Mouse (Mus musculus): ENCODE results near the gene Emc3. TPM values are rescaled to one million over a fixed set of nuclear protein-coding genes. Genes with fewer than 3 reads are reported as not detected.

Gene Emc3
- 10 to 100 TPM; 56.4 to 60.9 (median 57.3) TPM for total RNA-seq (2022)

DNA sequence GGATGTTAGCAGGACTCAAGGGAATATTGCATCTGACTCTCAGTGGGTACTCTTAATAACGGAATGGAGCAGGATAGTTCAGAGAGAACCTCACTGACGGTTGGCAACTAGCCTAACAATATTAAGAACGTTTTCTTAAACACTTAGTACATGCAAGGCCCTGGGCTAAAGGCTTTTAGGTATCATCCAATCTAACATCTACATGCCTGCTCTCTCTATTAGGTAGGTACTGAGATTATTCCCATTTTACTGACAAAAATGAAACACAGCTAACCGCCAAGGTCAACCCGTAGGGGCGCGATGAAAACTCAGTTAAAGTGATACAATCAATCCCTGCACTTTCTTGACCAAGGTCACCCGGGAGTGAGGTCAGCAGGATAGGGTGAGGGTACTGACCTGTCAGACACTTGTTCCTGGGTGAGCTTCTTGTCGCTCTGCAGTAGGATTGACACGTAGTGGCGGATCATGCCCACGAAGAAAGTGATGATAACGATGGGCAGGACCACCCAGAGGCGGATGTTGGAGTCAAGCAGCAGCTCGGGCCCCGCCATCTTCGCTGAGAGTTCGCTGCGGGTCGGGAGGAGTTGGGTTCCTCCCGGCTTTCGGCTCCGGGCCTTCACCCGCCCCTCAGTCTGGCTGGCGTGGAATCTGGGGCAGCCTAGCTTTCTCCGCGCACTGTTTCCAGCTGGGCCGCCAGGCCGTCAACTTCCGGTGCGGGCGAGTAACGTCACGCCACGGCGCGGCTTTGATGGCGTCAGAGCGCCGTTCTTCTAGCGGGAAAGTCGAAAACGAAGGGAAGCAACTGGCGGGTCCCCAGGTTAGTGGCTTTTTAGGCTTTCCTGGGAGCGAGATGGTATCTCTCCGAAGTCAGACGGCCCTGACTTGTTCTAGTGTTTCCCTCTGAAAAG, at the start of gene Emc3, which contains the start of gene Fancd2:
Emc3 (minus strand) TSS at position 721 of the 908 bp plus-strand sequence.
Fancd2 (plus strand) TSS at position 751 of the 908 bp plus-strand sequence.
- DNase-seq (ENCODE audit: low spot score), result peak; percentile 91

DNA sequence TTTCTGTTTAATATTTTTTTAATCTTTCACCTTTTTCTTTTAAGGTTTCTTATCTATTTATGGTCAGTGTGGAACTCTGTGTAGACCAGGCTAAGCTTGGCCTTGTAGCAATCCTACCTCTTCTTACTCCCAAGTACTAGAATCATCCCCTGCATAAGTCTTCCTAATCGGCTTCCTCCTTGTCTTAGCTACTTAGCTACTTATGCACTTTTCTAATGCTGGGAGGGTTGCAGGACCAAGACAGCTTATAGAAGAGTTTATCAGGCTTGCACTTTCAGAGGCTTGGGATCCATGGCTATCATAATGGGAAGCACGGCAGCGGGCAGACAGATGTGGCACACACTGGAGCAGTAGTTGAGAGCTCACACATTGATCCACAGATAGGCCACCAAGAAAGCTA, 47.9 kb upstream of the Emc3 start:
- DNase-seq (ENCODE audit: low spot score), result no peak

DNA sequence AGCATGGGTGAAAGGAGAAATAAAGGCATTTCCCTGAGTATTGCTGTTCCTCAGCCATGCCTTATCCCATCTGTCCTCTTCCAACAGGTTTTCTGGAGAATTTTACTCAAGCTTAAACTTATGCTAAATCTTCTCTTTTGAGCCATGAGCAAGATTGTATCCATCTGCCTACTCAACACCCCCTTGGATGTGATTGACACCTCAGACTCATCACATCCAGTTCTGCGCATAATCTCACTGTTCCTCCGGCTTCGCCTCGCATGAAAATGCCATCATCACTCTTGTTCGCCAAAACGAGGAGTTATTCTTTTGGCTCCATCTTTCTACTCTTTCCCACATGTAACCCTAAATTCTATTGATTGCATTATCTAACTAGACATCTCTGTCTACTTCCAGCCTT, 44.6 kb upstream of the Emc3 start:
- DNase-seq (ENCODE audit: low spot score), result no peak

DNA sequence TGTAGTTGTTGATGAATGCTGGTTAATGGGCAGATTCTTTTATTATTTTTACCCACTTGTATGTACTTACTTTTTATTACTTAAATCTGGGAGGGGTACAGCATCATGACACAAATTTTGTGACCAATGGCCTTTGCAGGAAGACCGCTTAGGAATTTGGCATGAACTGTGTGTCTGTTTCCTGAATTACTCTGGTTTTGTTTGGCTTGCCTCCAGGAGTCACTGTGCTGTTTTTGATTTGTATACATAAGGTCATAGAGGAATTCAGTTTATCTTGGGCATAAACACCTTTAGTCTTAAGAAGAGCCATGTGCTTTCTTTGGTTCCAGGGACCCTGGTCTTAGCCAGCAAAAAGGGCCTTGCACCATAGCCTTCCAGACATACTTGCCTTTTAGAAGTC, 33.1 kb upstream of the Emc3 start:
- DNase-seq (ENCODE audit: low spot score), result no peak

DNA sequence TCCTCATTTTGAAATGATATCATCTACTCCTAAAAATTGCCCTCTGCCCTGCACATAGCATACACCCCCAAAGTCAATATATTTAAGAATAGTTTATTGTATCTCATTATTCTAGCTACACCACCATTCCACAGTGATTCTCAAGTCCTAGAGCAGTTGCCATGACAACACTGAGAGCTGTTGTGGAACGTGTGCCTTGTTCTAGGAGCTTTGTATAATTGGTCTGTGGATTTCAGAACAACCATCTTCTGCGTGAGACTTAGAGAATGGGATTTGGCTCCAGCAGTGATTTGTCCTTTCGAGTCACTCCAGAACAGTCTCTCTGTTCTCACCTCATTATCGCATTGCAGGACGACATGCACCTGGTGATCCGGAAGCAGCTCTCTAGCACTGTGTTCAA, 28.3 kb upstream of the Emc3 start:
- DNase-seq (ENCODE audit: low spot score), result no peak

DNA sequence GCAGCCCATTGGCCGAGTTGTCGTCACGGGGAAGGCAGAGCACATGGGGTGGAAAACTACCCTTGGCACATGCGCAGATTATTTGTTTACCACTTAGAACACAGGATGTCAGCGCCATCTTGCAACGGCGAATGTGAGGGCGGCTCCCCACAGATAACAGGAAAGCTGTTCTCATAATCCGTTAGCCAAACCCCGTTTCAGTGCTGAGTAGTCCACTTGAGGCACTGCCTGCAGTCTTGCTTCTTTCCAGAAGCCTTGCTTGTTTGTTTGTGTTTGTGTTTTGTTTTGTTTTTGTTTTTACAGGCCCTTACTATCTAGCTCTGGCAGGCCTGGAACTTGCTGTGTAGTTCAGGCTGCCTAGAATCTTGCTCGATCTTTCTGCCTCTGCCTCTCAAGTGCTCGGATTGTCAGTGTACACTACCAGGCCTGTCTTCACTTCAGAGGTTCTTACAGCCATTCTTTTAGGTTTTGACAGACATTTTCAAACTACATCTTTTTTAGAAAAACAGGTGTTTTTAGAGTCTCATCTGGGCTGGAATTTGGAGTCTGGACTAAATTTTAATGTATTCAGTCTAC, 12.5 kb upstream of the Emc3 start:
- no peak for DNase-seq (ENCODE audit: low spot score)

DNA sequence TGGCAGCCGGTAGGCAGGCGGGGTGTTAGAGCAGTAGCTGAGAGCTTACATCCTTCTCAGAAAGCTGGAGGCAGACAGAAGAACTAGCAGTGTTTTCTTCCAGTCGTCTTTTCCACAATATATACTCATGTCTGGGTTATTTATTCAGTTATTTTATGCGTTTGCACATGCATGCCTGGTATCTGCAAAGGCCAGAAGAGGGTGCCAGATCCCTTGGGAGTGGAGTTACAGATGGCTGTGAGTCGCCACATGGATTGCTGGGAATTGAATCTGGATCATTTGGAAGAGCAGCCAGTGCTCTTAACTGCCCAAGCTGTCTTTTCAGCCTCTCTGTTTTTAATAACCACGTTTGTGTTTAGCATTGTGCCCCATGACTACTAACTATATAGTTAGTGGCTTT, 10.2 kb upstream of the Emc3 start:
- DNase-seq (ENCODE audit: low spot score), result no peak

DNA sequence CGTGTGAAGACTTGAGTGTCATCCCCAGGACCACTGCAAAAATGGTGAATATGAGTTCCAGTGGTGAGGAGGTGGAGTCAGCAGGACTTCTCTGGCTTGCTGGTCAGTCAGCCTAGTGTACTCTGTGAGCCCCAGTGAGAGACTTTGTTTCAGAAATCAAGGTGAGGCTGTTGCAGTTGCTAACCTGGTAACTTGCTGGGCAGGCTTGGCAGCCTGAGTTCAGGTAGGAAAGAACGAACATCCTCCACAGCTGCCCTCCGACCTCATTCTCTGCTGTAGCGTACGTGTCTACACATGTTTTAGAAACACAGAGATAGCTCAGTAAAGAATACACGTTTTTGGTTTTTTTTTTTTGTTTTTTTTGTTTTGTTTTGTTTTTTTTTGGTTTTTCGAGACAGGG, 3.4 kb upstream of the Emc3 start:
- DNase-seq (ENCODE audit: low spot score), result no peak

DNA sequence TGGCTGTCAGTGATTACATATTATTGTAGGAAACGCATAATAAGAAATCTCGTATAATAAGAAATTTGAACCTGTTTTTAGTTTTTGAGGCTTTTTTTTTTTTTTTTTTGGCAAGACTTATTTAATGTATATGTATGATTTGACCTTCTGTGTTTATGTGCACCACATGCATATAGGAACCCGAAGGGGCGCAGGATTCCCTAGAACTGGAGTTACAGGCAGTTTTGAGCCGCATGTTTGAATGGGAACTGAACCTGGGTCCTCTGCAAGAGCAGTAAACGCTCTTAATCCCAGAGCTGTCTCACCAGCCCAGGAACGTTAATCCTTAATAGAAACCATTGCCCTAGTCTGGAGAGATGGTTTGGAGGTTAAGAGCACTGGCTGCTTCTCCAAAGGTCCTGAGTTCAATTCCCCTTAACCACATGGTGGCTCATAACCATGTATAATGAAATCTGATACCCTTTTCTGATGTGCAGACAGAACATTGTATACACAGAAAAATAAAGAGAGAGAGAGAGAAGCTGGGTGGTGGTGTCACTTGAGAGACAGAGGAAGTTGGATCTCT, 470 bp upstream of the Emc3 start:
- DNase-seq (ENCODE audit: low spot score), result no peak

DNA sequence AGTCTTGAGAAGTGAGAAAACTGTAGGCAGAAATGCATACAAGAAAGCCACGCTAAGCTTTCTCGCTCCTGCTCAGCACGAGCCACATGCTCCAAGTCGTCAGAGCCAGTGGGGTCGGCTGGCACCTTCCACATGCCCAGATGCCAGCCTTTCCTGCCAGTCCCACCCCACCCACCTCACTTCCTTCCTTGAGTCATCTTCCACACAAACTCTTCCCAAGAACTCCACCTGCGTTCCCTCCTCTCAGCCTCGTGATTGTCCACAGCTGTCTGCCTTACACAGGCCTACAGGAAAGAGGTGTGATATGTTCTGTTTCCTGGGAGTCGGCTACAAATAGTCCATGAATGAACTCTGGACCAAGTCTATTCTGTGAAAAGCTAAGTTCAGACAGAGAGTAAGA, 8.0 kb downstream of the Emc3 start:
- no peak for DNase-seq (ENCODE audit: low spot score)

DNA sequence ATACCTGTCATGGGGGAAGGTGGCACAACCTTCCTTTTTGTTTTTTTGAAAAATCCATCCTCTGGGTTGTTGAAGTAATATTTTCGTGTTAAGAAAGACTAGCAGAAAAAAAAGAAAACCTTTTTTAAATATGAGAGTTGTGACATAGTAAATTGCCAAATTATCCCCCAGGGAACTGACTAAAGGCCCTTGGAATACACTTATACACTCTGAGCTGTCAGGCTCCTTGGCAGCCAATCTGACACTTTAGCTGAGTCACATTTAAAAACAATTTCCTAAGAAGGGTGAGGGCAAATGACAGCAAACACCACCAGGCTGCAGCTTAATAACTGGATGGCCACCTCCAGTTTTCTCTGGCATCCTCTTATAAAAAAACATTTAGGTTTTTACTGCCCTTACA, 9.1 kb downstream of the Emc3 start:
- no peak for DNase-seq (ENCODE audit: low spot score)

DNA sequence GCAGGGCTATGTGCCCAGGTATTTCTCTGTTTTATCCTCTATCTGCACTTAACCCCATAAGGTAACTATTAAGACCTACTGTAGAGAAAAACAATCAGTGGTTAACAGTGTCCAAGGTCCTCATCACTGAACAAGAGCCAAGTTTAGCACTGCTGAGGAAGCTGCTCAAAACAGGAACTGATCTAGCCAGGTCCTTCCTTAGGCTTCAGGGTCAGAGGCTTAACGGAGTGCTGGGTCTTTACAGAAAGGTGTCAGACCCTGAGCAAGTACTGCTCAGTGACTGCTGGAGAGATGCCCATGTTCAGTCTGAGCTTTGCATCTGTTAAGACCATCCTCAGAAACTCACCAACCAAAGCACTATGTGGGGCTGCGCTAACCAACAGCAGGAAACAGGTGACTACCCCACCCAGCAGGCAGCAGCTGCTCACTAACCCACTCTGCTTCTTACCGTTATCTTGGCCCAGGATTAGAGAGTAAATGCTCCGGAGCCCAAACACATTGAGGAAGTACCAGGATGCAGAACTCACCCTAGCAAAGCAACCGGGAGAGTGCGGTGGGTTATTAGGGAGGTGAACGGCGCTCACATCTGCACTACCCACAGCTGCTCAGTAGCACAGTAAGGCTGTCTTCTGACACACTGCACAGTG, 13.9 kb downstream of the Emc3 start:
- no peak for DNase-seq (ENCODE audit: low spot score)

DNA sequence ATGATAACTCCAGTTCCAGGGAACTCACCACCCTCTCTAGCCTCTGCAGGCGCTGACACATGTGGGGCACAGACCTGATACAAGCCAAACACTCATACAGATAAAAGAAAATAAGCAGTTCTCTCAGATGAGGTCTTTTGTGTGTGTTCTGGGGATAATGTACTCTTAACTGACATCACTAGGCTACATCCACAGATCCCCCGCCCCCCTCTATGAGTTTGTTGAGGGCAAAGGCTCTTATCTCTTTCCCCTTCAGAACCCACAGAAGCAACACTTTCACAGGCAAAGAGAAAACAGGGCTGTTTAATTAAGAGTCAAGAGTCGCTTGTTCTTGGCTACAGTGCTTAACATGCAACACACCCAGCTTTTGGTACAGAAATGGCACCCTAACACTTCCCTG, 16.9 kb downstream of the Emc3 start:
- no peak for DNase-seq (ENCODE audit: low spot score)

DNA sequence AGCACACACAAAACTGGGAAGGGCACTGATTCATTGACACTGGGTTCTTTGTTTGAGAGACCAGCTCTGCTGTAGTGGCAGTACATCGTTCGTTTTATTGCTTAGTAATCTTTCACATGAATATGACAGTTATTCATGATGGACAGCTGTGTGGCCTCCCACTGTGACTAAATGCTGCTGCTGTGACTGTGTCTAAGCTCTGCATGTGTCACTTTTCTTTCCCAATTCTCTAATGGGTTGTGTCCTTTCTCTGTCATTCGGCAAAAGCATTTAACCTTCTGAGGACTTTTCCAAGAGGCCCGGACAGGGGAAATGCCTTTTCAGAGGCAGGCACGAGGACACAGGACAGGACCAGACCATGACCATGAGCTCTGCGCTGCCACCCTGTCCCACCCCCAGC, 17.5 kb downstream of the Emc3 start:
- DNase-seq (ENCODE audit: low spot score), result no peak

DNA sequence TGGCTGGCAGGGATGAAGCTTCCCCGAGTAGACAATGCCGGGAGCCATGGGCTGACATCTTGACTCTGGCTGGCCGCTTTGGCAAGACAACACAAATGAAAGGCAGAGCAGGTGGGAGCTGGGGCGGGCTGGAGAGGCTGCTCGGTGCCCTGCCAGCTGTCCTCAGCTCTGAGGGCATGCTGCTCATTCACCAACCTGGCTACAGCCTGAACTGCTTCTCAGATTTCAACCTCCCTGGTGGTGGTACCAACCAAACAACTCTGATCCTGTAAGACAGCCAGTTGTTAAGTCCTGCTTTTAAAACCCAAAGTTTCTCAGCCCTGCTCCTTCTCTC, 22.5 kb downstream of the Emc3 start:
- DNase-seq (ENCODE audit: low spot score), result no peak

DNA sequence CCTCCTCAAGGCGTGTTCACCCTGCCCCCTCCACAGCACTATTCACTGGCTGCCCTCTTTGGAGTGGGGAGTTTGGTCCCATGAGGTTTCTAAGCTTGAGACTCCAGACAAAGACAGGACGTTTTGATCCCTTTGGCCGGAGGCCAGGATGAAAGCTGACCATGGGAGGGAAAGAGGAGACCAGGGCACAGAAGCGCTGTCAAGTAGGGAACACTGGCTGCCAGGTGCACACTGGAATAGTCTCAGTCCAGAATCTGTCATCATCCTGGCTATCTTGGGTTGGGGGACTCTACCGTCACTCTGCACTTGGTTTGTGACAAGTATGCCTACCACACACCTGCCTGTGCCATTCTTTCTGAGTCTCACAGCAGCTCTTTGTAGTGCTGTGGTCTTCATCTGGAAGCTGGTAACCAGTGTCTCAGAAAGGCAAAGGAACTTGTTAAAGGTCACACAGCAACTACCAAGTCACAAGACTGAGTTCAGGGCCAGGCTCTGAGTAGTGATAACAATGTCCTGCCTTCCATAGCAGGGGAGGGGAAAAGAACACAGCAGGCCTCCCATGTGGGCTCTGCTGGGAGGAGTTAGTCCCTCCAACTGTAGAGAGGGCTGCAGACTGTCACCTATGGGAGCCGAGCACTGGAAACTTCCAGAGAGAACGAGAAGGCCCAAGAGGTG, 23.0 kb downstream of the Emc3 start:
- DNase-seq (ENCODE audit: low spot score), result no peak

DNA sequence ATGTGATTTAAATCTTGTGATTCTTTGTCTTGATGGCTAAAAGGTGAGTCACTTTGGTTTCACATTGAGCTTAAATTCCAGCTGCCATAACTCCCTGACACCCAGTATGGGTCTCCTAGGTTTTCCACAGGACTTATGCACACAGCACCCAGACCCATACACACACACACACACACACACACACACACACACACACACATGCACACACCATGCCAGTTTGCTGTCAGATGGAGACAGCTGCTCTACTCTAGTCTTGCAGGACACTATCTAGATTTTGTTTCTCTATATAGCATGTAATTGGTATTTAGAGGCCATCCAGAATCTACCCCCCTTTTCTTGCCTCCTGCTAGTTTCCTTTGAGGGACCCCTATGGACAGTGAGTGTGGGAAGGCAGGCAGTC, 24.3 kb downstream of the Emc3 start:
- DNase-seq (ENCODE audit: low spot score), result no peak

DNA sequence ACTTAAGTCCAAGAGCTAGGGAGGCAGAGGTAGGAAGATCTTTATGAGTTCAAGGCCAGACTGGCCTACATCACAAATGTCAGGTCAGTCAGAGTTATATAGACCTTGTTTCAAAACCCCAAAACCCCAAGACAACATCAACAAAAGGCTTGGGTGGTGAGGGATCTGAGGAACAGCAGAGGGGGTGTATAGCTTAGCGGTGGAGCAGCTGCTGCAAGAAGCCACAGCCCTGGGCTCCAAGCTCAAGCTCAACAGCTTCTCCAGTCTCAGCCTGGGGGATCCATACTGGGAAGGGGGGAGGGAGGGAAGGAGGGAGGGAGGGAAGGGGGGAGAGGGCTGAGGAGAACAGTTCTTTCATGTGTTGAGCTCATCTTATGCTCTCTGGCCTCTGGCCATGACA, 25.8 kb downstream of the Emc3 start:
- DNase-seq (ENCODE audit: low spot score), result no peak

DNA sequence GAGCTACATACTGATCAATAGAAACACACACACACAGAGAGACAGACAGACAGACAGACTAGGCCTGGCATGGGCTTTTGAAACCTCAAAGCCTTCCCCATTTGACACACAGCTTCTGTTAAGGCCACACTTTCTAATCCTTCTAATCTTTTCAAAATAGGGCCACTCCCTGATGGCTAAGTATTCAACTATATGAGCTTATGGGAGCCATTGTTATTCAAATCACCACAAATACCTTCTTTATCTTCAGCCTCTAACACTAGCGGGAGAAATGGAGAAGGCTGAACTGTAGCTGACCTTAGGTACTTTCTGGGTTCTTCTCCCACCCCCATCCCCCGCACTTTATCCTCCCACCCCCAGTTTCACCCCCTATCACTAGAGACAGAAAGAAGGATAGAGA, 28.7 kb downstream of the Emc3 start:
- DNase-seq (ENCODE audit: low spot score), result no peak

DNA sequence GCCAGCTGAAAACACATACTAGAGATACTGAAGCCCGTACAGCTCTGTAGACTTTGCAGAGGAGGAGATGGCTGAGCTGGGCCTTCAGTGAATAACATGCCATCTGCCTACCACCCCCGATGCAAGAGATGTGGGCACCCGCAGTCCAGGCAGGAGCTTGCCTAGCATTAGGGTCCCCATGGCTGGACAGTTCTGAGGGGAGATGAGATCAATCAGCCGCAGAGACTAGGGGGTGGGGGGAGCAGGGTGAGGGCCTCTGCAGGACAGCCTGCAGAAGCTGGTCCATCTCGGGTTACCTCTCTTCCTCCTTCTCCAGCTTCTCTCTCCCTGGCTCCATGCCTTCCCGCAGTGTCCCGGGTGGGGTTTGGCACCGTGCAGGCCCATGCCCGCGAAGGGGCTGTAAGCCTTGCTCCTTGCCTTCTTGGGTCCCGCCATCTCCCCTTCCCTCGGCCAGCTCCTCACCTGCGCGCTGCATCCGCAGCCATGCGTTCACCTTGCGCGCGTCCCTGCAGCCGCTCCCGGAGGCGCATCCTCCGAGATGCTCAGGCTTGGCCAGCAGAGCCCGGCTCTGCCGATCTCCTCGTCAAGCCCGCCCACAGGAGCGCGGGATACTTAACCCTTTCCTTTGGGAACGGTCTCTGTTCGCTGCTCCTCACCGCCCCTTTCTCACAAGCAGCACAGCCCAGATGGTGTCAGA, 29.9 kb downstream of the Emc3 start, which contains the start of gene Prrt3:
Prrt3 (minus strand) TSS at position 544 of the 697 bp plus-strand sequence.
- no peak for DNase-seq (ENCODE audit: low spot score)

DNA sequence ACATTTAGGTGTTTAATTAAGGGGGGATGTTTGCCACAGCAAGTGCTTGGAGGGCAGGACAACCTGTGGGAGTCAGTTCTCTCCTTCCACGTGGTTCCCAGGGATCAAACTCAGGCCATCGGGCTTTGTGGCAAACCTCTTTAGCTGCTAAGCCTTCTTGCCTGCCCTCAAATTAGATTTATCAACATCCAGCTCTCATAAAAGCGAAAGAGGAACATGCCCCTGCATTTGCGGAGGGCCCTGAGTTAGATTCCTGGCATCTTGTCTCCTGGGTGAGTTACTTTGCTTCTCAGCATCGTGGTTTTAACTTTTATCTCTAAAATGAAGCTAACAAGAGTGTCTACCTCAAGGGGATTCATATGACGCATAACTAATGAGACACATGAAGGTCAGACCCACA, 32.1 kb downstream of the Emc3 start:
- DNase-seq (ENCODE audit: low spot score), result no peak
